Mouse (Mus musculus): ENCODE data around the gene Ntm. TPM values are rescaled to one million over a fixed set of nuclear protein-coding genes. Genes with fewer than 3 reads are reported as not detected.

Ntm gene
- total and polyA plus RNA-seq, 3 experiments, result 1.6 to 1.9 (median 1.8) TPM

DNA sequence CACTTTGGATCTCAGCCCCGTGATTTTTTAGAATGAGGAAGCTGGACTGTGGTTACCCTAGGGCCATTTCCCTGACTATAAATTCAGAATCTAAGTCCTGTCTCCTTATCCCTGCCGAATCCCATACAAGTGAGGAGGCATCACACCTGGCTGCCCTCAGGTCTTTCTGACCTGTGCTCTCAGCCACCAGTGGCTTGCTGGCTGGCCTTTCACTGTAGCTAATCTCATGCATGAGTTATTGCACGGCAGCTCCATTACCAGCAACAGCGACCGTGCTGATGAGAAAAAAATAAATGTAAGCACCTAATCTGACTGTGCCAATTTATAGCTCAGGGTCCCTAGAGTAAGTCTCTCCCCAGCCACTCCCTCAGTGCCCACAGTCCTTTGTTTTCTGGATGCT is 81.3 kb downstream of the Ntm start:
- no peak overlapping the region for H3K9ac ChIP-seq (ENCODE audit: low read depth, low read length)
- no peak overlapping the region for H3K4me3 ChIP-seq
- H3K36me3 ChIP-seq (ENCODE audit: control insufficient read depth, insufficient read depth, low read length), result no peaks in the 10 kb centered on the region
- no peaks in the 10 kb centered on the region for H3K4me1 ChIP-seq (ENCODE audit: control insufficient read depth, insufficient read depth, low read length)
- TF ChIP-seq EP300 (IDR thresholded peaks at IDR 0.05; ENCODE audit: insufficient read depth, low read depth, low read length) (no peak), CTCF (IDR thresholded peaks at IDR 0.05) (no peak), POLR2A (IDR thresholded peaks at IDR 0.05; ENCODE audit: insufficient read depth, low read depth, low read length) (no peak)
- no peaks in the 10 kb centered on the region for H3K79me2 ChIP-seq (replicated peaks; ENCODE audit: control insufficient read depth, insufficient read depth, low read length)
- H3K27ac ChIP-seq, result no peak overlapping the region
- DNase-seq, result no peak
- WGBS, result 78% methylated on average over 5 of the region's 5 CpGs
- no peaks in the 10 kb centered on the region for H3K27me3 ChIP-seq (ENCODE audit: control insufficient read depth, insufficient read depth, low read length)
- intact Hi-C loops (cut with DNase I), result no loop called here

DNA sequence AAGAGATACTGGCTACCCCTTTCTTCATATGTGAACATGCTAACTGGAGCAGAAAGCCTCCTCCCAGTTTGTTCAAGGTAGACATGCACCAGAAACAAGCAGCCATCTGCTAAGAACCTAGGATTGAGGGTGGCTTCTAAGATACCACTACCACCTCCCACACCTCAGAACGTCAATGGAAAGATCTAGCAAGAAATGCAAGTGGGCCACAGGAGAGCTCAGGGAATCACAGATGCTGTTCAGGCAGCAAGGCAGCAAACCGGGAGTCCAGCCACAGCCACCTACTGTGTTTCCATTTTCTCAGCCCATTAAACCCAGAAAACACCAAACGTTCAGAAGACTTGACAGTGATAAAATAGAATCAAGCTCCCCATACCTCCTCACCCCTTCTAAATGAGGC is 85.4 kb downstream of the Ntm start:
- intact Hi-C loops (cut with DNase I), result no loop called here
- 67% methylated on average over 3 of the region's 3 CpGs for WGBS
- TF ChIP-seq CTCF (IDR thresholded peaks at IDR 0.05) (no peak), POLR2A (IDR thresholded peaks at IDR 0.05; ENCODE audit: insufficient read depth, low read depth, low read length) (no peak), EP300 (IDR thresholded peaks at IDR 0.05; ENCODE audit: insufficient read depth, low read depth, low read length) (no peak)

GRCm38 (mm10) chr9:29867746-29868145 is 95.2 kb downstream of the Ntm start:
- 43% methylated on average over 5 of the region's 5 CpGs for WGBS
- Histone ChIP-seq H3K36me3 (ENCODE audit: control insufficient read depth, insufficient read depth, low read length) (no peaks in the 10 kb centered on the region), H3K9ac (ENCODE audit: low read depth, low read length) (no peak overlapping the region), H3K27me3 (ENCODE audit: control insufficient read depth, insufficient read depth, low read length) (no peaks in the 10 kb centered on the region), H3K4me1 (ENCODE audit: control insufficient read depth, insufficient read depth, low read length) (no peaks in the 10 kb centered on the region), H3K4me3 (no peak overlapping the region), H3K27ac (no peak overlapping the region), H3K79me2 (replicated peaks; ENCODE audit: control insufficient read depth, insufficient read depth, low read length) (no peaks in the 10 kb centered on the region)
- intact Hi-C loops (cut with DNase I), result no loop called here
- no peak for DNase-seq
- no peak for TF ChIP-seq CTCF (IDR thresholded peaks at IDR 0.05)
- TF ChIP-seq POLR2A (IDR thresholded peaks at IDR 0.05; ENCODE audit: insufficient read depth, low read depth, low read length), result no peak
- TF ChIP-seq EP300 (IDR thresholded peaks at IDR 0.05; ENCODE audit: insufficient read depth, low read depth, low read length), result no peak

More for the DNA sequence above, 85.4 kb downstream of the Ntm start:
- Histone ChIP-seq H3K36me3 (ENCODE audit: control insufficient read depth, insufficient read depth, low read length) (no peaks in the 10 kb centered on the region), H3K27me3 (ENCODE audit: control insufficient read depth, insufficient read depth, low read length) (no peaks in the 10 kb centered on the region), H3K9ac (ENCODE audit: low read depth, low read length) (no peak overlapping the region), H3K27ac (no peak overlapping the region), H3K79me2 (replicated peaks; ENCODE audit: control insufficient read depth, insufficient read depth, low read length) (no peaks in the 10 kb centered on the region), H3K4me1 (ENCODE audit: control insufficient read depth, insufficient read depth, low read length) (no peaks in the 10 kb centered on the region), H3K4me3 (no peak overlapping the region)
- DNase-seq, result no peak

GRCm38 (mm10) chr9:29866824-29867223 is 96.1 kb downstream of the Ntm start:
- Histone ChIP-seq H3K4me3 (no peak overlapping the region), H3K4me1 (ENCODE audit: control insufficient read depth, insufficient read depth, low read length) (no peaks in the 10 kb centered on the region), H3K27me3 (ENCODE audit: control insufficient read depth, insufficient read depth, low read length) (no peaks in the 10 kb centered on the region), H3K27ac (no peak overlapping the region), H3K9ac (ENCODE audit: low read depth, low read length) (no peak overlapping the region), H3K36me3 (ENCODE audit: control insufficient read depth, insufficient read depth, low read length) (no peaks in the 10 kb centered on the region), H3K79me2 (replicated peaks; ENCODE audit: control insufficient read depth, insufficient read depth, low read length) (no peaks in the 10 kb centered on the region)
- no peak for TF ChIP-seq CTCF (IDR thresholded peaks at IDR 0.05)
- TF ChIP-seq EP300 (IDR thresholded peaks at IDR 0.05; ENCODE audit: insufficient read depth, low read depth, low read length), result no peak
- no peak for TF ChIP-seq POLR2A (IDR thresholded peaks at IDR 0.05; ENCODE audit: insufficient read depth, low read depth, low read length)
- no peak for DNase-seq
- WGBS, result 55% methylated on average over 3 of the region's 3 CpGs
- intact Hi-C loops (cut with DNase I), result no loop called here

DNA sequence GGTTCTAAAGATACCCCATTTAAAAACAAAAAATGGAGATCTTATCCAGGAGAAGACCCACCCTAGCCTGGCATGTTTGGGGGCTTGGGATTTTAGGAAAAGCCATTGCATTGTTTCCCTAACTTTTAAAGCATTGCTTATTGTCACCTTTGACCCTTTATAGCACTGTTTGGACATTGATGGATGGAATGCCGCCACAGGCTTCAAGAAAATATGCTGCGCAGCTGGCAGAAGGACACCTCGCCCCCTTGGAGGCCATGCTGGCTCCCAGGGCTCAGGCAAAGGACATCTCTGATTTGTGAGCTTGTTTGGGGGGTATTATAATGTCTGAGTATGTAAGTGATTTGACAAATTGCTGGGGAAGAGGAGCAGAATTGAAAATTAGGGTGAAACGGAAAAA is 96.8 kb downstream of the Ntm start:
- no peaks in the 10 kb centered on the region for H3K79me2 ChIP-seq (replicated peaks; ENCODE audit: control insufficient read depth, insufficient read depth, low read length)
- TF ChIP-seq POLR2A (IDR thresholded peaks at IDR 0.05; ENCODE audit: insufficient read depth, low read depth, low read length) (no peak), CTCF (IDR thresholded peaks at IDR 0.05) (no peak), EP300 (IDR thresholded peaks at IDR 0.05; ENCODE audit: insufficient read depth, low read depth, low read length) (no peak)

GRCm38 (mm10) chr9:29865502-29865901 is 97.4 kb downstream of the Ntm start:
- no peak overlapping the region for H3K27ac ChIP-seq
- H3K79me2 ChIP-seq (replicated peaks; ENCODE audit: control insufficient read depth, insufficient read depth, low read length), result no peaks in the 10 kb centered on the region
- H3K27me3 ChIP-seq (ENCODE audit: control insufficient read depth, insufficient read depth, low read length), result no peaks in the 10 kb centered on the region
- TF ChIP-seq CTCF (IDR thresholded peaks at IDR 0.05), result no peak
- H3K36me3 ChIP-seq (ENCODE audit: control insufficient read depth, insufficient read depth, low read length), result no peaks in the 10 kb centered on the region
- no peak for DNase-seq
- intact Hi-C loops (cut with DNase I), result no loop called here
- H3K4me1 ChIP-seq (ENCODE audit: control insufficient read depth, insufficient read depth, low read length), result no peaks in the 10 kb centered on the region
- WGBS, result 77% methylated on average over 8 of the region's 8 CpGs
- no peak overlapping the region for H3K9ac ChIP-seq (ENCODE audit: low read depth, low read length)
- no peak overlapping the region for H3K4me3 ChIP-seq

More for the DNA sequence above, 96.8 kb downstream of the Ntm start:
- WGBS, result 81% methylated on average over 4 of the region's 4 CpGs
- Histone ChIP-seq H3K9ac (ENCODE audit: low read depth, low read length) (no peak overlapping the region), H3K27me3 (ENCODE audit: control insufficient read depth, insufficient read depth, low read length) (no peaks in the 10 kb centered on the region), H3K27ac (no peak overlapping the region), H3K36me3 (ENCODE audit: control insufficient read depth, insufficient read depth, low read length) (no peaks in the 10 kb centered on the region), H3K4me3 (no peak overlapping the region), H3K4me1 (ENCODE audit: control insufficient read depth, insufficient read depth, low read length) (no peaks in the 10 kb centered on the region)
- no peak for DNase-seq
- intact Hi-C loops (cut with DNase I), result no loop called here

All from heart, adult 2 months (tissue).